Mouse (Mus musculus): ENCODE measurements at regions not wholly inside any gene's neighbourhood (a gene's known extent, or its start where the extent isn't known, plus 50 kb on each side); places are given as distances from the start of the nearest gene placed in this dataset.

DNA sequence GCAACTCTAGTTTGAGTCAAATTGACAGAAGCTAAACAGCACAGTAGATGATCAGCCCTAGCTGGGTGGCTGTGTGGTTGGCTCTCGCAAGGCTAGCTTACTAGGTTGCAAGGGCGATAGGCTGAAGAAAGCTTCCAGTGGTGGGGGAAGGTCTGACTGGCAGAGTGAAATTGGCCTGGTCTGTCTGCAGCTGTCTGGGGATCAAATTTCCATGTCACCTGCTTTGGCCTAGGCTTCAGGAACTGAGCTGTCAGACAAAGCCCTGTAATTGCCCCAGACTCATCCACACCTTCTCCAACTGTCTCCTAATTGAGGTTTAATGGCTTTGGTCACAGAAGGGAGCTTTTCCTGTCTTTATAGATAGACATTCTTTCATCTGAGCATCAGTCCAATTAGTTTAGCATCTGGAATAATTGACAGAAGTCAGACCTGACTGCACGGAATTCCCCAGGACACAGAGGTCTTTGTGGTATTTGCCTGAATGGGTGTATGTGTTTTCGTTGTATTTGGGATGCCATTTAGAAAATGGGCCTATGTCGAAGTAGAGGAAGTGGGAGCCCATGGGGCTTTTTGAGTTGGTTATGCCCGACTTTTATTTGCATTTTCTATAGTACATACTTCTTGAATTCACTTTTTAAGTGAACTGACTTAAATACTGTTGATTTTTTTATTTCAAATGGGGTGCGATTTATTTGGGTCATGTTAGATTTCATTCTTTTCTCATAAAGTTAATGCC, 348.2 kb downstream of the Hlx start:
- no peak for DNase-seq (ENCODE audit: low spot score)

DNA sequence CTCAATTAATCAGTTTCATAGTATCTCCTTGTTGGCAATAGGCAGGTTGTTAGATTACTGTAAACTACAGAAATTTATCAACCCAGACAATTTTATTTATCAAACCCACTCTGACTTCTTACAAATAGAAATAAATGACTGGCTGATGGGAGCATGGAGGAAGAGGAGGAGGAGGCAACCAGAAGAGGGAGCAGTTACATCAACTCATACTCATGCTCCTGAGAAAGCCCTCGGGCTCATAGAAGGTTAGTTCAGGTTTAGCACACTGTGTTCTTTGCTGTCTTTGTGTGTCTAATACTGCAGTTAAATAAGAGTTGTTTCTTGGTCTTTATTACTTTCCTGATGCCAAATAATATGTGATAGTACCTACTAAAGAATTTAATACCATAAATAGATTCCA, 344.6 kb upstream of the 1700056E22Rik start:
- DNase-seq (ENCODE audit: low spot score) = no peak

DNA sequence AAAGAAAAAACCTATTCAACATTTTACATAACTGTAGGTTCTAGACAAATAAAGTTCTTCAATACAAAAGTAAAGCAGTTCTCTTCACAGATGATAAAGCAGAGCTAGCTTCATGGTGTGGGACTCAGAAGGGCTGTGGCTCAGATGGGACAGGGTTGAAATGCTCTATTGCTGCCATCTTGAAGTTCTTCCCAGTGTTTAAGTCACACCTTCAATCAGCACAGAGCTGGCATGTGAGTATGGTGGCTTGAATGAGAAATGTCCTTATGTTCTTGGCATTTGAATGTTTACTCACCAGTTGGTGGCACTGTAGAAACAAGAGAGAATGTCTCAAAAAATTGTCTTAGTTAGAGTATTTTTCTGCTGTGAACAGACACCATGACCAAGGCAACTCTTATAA, 330.9 kb upstream of the 1700056E22Rik start:
- DNase-seq (ENCODE audit: low spot score) = no peak

DNA sequence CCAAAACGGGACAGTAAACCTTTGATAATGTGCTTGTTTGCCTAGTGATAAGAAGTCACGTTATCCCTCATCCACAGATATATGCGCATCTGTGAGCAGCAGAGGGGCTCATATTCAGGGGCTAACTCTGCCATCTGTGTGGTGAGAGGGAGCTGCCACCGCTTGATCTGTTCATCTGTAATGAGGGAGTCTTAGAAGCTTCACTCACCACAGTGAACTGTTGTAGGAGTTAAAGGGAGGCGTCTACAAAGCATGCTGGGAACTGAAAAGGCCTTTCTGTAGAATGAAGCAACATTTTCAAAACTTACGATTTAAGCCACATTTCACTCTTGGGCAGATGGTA, 324.1 kb upstream of the 1700056E22Rik start:
- no peak for DNase-seq (ENCODE audit: low spot score)

DNA sequence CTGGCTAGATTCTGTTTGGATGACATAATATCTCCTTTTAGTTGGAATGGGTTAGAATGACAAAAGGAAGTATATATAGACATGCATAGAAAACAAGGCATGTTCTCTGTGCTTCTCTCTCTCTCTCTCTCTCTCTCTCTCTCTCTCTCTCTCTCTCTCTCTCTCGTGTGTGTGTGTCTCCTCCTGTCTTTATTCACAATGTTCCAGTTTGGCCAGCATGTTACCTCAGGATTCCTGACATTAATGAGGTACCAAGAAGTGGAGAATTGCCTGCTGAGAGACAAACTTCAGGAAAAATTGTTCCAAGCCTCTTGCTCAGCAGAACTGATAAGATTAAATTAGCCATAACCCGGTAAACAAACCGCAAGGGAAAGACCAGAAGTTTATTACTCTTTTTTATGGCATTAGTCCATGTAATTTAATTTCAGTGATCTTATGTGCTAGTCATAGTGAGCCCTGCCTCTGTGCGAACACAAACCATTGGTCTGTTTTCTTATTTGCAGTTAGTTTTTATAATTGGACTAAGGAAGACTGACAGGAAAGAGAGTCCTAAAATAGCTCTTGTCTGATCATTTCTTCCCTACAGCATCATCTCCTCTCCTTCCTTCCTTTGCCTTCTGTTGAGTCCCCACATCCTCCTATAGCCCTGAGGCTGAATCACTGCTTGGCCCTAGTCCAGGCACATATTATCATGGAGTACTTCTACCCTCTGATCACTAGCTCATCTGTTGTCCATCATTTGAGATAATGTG, 323.5 kb upstream of the 1700056E22Rik start:
- no peak for DNase-seq (ENCODE audit: low spot score)

DNA sequence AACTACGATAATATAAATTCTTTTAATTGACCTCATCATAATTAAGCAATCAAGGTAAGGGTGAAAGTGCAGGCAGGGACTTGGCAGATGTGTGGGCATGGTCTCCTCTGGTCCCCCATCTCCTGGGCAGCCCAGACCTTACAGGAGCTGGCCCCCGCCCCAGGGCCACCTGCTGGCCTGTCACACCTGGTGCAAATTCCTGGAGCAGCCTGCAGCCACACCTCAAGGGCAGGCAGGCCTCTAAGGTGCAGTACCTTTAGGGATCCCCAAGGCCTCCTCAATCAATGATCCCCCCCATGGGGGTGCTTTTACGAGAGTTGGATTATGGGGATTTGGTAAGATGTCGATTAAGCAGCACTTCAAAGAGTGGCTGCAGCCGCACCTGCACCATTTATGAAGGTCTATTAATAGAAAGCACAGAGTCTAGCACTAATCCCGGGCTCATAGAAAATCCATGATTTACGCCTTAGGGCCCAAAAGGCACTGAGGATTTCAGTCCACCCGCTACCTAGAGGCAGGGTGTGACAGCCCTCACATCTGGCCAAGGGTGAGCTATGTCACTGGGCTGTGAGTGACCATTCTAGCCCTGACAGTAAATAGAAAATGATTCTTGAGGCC, 319.8 kb upstream of the 1700056E22Rik start:
- no peak for DNase-seq (ENCODE audit: low spot score)

DNA sequence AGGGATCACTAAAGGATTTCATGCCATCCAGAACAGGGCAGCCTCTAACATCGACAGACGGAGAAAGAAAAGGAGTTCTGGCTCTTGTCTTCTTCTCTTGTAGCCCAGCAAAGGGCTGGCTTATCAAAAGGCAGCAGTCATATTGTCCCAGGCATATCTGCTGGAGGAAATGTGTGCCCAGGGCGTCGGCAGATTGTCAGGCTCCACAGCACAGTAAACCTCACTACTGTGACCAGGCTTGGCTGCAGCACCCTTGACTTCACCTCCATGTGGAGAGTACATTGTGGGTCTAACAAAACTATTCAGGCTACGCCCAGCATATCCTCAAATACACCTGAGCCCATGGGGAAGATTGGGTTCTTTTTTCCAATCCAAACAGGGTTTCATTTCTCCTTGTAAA, 317.7 kb upstream of the 1700056E22Rik start:
- no peak for DNase-seq (ENCODE audit: low spot score)

DNA sequence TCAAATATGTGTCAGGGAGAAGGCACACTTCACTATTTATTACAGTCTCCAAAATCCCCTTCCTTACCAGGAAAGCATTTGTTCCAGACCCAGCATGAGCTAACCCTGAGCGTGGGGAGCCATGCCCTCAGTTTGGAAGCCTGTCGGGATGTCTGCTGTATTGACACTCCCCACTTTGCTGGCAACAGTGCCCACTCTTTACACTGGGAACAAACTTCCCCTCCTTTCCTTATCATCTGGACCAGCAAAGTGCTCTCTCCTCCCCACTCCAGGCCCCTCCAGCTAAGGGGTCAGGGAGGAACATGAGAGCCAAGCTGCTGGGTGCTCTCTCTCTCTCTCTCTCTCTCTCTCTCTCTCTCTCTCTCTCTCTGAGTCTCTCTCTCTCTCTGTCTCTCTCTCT, 310.7 kb upstream of the 1700056E22Rik start:
- peak; percentile 29 for DNase-seq (ENCODE audit: low spot score)

DNA sequence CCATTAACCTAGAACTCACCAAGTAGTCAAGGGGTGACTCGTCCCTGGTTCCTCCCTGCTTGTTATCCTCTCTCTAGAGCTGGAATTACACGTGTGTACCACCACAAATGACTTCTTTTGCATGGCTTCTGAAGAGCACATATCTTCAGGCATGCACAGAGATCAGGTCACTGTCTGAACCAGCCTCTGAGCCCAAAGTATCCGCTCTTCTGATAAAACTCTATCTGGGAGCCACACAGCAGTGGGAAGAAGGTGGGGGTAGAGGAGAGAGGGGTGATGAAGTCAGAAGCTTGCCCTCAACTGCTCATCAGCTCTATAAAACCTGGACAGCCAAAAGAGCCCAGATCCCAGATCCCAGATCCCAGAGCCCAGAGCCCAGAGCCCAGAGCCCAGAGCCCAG, 301.9 kb upstream of the 1700056E22Rik start:
- no peak for DNase-seq (ENCODE audit: low spot score)

DNA sequence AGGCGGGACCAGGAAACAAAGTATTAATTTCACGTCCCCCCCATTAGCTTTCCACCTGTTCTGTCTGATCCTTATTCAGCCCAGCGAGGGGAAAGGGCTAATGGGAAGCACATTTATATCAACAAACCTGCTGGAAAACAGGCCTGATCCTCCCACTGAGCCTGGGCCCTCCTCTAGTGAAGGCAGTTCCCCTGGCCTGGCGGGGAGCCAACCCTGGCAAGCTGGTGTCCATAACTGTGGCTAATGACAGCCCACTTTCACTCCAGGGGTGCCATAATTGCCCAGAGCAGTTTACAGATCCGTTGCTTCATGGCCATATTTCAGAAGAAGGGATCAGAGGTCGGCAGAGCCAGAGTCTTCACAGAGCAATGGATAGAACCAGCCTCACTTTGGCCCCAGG, 301.2 kb upstream of the 1700056E22Rik start:
- no peak for DNase-seq (ENCODE audit: low spot score)

DNA sequence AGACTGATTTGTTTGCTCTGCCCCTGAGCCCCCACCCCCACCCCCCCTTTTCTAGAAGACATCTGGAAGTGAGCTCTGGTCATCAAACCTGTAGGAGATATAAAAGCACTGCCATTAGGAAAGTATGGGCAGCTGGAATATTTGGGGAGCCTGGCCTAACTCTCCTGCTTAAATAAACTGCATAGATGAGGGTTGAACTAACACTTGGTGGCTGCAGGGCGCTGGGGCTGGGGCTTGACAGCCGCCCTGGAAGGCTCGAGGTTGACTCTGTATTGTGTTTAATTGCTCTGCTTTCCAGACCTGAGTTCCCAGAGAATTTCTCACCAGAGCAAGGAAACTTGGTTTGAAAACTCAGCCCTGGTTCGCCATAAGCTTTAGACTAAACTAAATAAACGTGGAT, 300.7 kb upstream of the 1700056E22Rik start:
- DNase-seq (ENCODE audit: low spot score) = no peak

DNA sequence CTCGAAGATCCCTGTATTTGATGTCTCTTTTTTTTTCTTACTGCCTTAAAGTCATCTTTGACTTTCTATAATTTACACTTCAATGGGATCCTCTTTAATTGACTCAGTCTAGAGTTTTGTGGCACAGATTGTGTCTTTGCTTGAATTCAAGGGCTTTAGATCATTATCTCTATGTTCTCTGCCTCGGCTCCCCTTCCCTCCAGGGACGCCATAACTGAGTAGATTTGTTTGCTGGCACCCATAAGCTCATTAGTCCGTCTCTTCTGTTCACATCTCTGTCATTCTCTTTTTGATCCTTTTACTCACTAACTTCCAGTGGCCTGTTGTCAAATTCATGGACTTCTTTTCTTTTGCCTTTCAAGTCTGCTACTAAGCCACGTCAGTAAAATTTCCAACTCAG, 299.0 kb upstream of the 1700056E22Rik start:
- DNase-seq (ENCODE audit: low spot score) = no peak

DNA sequence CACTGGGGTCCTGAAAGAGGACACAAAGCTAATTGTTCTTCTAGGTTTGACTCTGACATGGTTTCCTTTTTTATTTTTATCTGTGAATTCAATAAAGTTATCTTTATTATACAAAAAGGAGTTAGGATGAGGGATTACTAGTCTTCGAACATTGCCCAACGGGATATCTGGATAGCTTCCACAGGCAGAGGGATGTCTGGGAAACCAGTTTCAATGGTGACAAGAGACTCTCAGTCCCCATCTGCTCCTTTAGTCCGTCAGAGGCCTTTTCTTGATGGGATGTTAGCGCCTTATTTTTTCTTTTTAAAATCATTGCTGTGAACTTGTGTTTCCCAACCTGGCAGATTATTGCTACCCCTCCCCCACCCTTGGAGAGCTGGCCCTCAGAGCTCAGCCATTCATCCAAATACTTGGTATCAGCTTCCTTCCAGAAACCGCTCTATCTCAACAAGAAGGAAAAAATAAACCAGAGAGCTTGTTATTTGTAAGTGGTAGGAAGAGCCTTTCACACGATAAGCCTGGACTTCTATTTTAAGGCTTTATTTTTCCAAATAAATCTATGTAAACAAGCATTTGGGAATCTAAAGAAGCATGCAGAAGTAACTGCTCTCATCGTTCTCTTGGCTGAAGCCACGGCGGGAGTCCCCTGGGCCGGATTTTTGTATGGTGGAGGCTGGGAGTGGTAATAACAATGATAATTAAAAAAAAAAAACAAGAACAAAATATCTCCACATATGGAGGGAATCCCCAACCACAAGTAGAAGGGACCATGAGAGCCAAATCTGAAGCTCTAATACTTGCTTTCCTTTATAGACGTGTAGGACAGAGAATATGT, 296.6 kb upstream of the 1700056E22Rik start:
- no peak for DNase-seq (ENCODE audit: low spot score)

DNA sequence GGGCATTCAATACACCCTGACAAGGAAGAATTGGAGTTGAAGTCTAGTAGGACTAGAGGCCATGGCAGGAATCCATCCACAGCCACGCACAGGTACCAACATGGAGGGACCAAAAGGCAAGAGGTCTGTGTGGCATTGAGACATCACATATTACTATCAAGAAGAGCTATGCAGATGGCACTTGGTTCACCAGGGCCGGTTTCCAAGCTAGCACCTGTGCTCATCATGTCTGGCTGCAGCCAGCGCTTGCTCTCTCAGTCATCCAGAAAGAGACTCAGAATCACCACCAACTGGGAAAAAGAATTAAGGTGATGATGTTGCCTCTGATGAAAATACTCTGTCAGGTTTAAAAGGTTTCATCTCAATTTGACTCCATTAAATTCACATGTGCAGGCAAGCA, 292.1 kb upstream of the 1700056E22Rik start:
- no peak for DNase-seq (ENCODE audit: low spot score)

DNA sequence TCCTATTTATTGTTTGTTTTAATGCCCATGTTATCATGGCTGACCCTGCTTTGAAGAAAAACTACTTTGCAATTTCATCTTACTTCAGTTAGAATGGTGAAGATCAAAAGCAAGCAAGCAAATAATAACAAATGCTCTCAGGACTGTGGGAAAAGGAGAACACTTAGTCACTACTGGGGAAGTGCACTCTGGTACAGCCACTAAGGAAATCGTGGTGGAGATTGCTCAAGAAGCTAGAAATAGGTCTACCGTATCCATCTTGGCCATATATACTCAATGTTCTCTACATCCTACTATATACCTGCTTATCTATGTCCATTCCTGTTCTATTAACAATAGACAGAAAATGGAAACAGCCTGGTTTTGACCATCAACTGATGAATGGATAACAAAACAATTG, 290.1 kb upstream of the 1700056E22Rik start:
- DNase-seq (ENCODE audit: low spot score) = no peak

DNA sequence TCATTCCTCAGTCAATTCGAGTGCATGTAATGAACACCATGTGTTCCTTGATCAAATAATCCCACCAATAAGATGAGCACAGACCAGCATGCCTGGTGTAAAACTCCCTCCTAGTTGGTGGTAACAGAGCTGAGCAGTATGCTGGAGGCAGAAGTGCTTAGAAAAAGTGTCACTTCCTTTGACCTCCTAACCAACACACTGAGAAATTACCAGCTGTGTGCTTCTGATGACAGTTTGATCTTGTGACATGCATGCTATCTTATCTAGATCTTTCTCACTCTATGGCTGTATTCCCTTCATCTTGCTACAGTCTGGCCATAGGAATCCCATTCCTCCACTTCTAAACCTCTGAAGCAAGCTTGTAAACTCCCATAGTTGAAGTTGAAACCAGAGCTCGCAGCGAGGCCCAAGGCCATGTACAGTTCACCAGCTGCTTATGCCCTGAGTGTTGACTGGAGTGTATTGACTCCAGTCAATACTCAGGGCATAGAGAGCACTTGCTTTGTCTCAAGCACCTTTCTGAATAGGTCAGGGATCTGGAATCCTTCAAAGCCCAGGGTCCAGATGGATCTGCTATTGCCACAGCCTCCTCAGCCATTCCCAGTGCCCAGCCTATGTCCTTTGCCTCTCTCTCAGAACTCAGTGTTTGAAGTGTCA, 286.5 kb upstream of the 1700056E22Rik start:
- no peak for DNase-seq (ENCODE audit: low spot score)

DNA sequence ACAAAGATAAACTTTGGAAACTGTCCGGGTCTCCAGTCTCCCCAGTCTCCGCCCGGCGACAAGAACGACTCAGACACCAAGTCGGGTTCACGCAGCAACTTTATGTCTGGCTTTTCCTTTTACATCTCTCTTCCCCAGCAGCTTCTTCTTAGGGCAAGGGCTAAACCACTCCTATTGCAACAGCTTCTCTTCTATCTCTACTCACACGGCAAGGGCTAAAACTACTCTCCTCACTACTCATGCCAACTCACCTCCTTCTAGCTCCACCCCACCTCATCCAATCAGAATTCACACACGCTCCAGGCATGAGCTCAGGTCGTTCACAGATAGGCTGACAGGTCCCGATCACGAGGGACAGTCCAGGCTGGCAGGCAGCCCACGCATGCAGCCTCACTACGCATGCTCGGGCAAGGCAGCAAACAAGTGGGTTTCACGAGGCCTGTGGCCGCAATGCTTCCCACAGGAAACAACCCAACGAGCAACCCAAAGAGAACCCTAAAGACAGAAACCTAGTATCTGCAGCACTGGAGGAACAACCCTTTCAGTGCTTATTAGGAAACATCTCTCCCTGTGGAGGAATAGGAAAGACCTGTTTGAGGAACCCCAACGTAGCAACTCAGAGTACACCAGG, 276.2 kb upstream of the 1700056E22Rik start:
- no peak for DNase-seq (ENCODE audit: low spot score)

DNA sequence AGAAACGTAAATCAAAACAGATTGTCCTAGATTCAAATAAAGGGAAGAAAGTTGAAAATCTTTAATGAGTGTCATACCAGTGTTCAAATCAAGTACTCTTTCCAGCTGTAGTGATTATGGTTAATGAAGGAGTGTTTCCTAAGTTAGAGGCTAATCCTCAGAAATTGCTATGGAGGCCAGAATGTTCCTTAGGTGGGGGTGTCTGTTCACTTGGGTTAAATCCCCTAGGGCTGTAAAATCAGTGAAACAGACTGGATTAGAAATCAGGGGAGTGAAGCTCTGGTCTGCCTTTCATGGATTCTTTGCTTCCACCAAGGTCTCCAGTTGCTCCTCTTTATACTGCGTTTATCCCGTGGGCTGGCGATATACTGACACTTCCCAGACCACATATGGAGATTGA, 270.7 kb upstream of the 1700056E22Rik start:
- DNase-seq (ENCODE audit: low spot score) = no peak

DNA sequence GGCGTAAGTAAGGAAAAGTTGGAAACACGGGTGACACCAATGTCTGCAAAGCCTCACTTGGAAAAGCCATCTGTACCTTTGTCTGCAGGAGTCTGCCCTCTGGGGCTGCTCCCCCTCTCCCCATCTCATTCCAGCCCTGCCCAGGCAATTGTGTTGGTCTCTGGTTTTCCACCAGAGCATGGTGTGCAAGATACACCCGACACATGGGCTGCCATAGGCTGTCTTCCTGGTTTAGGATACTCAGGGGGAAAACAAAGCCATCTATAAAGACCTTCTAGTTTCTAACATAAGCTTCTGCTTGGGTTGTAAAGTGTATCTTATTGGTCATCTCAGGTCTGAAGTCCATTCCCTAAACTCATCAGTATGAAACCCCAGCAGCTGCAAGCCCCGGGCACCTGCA, 270.1 kb upstream of the 1700056E22Rik start:
- no peak for DNase-seq (ENCODE audit: low spot score)

DNA sequence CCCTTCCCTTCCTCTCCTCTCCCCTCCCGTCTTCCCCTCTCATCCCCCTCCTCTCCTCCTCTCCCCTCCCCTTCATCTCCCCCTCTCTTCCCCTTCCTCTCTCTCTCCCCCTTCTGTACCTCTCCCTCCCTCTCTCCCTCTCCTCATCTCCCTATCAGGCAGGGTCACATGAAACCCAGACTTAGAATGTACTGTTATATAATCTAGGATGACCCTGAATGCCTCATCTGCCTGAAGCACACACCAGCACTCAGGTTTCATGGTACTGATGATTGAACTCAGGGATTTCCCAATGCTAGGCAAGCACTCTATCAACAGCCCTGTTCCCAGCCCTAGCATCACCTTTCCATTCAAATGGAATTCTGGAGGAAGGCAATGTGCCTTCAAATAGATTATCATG, 264.6 kb upstream of the 1700056E22Rik start:
- DNase-seq (ENCODE audit: low spot score) = no peak

DNA sequence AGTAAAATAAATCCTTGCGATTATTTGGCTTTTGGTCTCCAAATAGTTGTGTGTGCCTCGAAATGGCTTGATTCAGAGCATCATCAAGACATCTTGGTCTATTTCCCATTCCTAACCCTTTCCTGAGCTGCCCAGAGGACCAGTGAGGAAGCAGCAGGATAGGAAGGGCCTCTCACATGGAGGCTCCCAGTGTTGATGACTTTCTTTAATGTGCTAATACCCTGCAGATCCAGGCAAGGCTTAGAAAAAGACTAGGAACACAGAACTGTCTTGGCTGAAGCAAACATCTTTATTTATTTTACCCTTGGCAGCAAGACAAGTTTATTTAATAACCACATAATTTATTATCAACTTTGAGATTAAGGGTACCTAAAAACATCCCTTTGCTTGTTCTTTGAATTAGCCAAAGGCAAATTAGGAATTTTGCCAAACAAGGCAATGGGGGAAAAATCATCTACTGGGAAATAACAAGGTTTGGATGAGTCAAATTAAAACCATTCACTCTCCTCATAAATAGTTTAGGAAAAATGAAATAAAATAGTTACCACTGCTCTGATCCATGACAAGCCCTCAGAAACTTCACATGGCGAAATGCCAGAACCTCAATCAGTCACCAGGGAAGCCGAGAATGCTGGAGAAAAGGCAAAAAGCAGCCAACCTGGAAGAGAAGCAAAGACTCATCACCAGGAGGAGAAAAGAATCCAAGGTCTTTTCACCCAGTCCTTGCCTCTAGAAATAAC, 263.1 kb upstream of the 1700056E22Rik start:
- DNase-seq (ENCODE audit: low spot score) = peak; percentile 36

Measured in urinary bladder, postnatal 14 days (tissue).